Mouse (Mus musculus) bone marrow macrophage, adult 2 months (primary cell): ENCODE measurements at regions not wholly inside any gene's neighbourhood (a gene's known extent, or its start where the extent isn't known, plus 50 kb on each side); places are given as distances from the start of the nearest gene placed in this dataset.

ENCODE experiments used
- CTCF ChIP-seq: IDR thresholded peaks from 2 replicates; pipeline ENCODE4 v1.5.1; 2012; ENCODE audit warnings: low read depth, mild to moderate bottlenecking, low read length, moderate library complexity
- POLR2A ChIP-seq: IDR thresholded peaks from 2 replicates; pipeline ENCODE4 v1.6.1; 2012; ENCODE audit warnings: mild to moderate bottlenecking, low read depth, low read length, borderline replicate concordance

- TF ChIP-seq POLR2A (no peak), CTCF (no peak)
Observed at GRCm38 (mm10) chr16:50697722-50698121, 106.8 kb upstream of the Ccdc54 start.
